Mouse (Mus musculus) neural tube, embryonic 12.5 days (tissue): Measurements from ENCODE around the gene Pccb. TPM values are rescaled to one million over a fixed set of nuclear protein-coding genes. Genes with fewer than 3 reads are reported as not detected.

ENCODE experiments used
- ATAC-seq: fragments of 200-750 bp; cut with Nextera tagmentation; 2 replicates; pipeline ENCODE4 v1.8.0; 2017; ENCODE audit warnings: low read depth, mild to moderate bottlenecking, moderate TSS enrichment, moderate library complexity; ENCODE audit not compliant: low FRiP score
- H3K27ac ChIP-seq: fragments of 300-500 bp; sonication (generic); 2 replicates; pipeline ENCODE4 v1.5.1; 2016
- H3K27me3 ChIP-seq: fragments of 300-500 bp; sonication (generic); replicated peaks from 2 replicates; pipeline ENCODE4 v1.6.1; 2016; ENCODE audit warnings: mild to moderate bottlenecking
- H3K36me3 ChIP-seq: fragments of 300-500 bp; sonication (generic); 2 replicates; pipeline ENCODE4 v1.6.1; 2016; ENCODE audit warnings: mild to moderate bottlenecking
- H3K4me1 ChIP-seq: fragments of 300-500 bp; sonication (generic); 2 replicates; pipeline ENCODE4 v1.6.1; 2016
- H3K4me2 ChIP-seq: fragments of 300-500 bp; sonication (generic); replicated peaks from 2 replicates; pipeline ENCODE4 v1.6.1; 2016; ENCODE audit warnings: mild to moderate bottlenecking
- H3K4me3 ChIP-seq: fragments of 300-500 bp; sonication (generic); 2 replicates; pipeline ENCODE4 v1.5.1; 2016
- H3K9ac ChIP-seq: fragments of 300-500 bp; sonication (generic); 2 replicates; pipeline ENCODE4 v1.6.1; 2016; ENCODE audit warnings: mild to moderate bottlenecking
- H3K9me3 ChIP-seq: fragments of 300-500 bp; sonication (generic); 2 replicates; pipeline ENCODE4 v1.6.1; 2016; ENCODE audit warnings: mild to moderate bottlenecking
- WGBS: fragments of 180-500 bp; shearing (Covaris S2); methylation state at CpG from one replicate; pipeline ENCODE4 v1.1.7; 2016; 5-methylcytosine and 5-hydroxymethylcytosine counted together
- polyA plus RNA-seq: library from polyadenylated mRNA; unstranded; fragments of >200 nt; fragmentation: Nextera tagmentation; extraction: Ambion mirVana; gene quantifications from 2 replicates; pipeline ENCODE4 v1.2.1, GENCODE M21; 2016

Gene Pccb
- polyA plus RNA-seq, 1 experiment from 2014 or later, result 17.0 TPM

DNA sequence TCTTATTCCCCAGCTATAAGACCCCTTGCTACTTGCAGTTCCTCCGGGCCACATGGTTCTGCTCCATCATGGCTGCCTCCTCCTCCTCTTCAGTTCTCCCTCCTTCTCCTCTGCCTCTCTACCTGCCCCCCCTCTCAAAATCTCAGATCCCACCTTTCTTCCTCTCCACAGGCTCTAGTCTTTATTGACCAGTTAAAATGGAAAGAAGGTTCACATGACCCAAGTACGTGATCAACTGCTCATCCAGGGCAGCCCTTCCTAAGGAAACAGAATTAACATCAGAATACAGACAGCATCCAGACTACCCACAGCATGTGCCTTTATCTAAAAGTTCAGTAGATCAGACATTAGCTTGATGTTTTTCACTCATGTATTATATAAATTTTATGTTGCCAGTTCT is 65.2 kb downstream of the Pccb start:
- 73% methylated on average over 2 of the region's 2 CpGs for WGBS

DNA sequence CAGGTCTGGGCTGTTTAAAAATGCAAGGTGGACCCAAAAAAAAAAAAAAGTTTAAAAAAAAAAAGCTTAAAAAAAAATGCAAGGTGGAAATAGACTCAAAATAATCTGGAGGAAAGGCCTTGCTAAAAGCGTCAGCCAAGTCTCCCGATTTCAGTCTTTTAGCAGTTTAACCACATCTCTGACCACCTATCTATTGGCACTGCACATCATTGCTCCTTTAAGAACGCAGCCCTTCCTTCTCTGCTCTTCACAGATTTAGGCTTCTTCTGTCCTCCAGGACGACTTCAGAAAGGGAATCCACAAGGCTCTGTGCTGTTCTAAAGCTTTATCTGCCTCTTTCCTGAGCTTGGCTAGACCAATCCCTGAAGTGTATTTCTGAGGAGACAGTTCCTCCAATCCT is 70.6 kb downstream of the Pccb start:
- no peak overlapping the region for H3K9ac ChIP-seq
- ATAC-seq, result no peak
- H3K27ac ChIP-seq, result no peak overlapping the region
- no peak overlapping the region for H3K4me2 ChIP-seq
- 0 out of 2 replicates have a peak, but pooled peaks cover 6% of the 10 kb centered on the region for H3K4me1 ChIP-seq
- no peaks in the 10 kb centered on the region for H3K9me3 ChIP-seq
- H3K36me3 ChIP-seq, result peaks cover 6% of the 10 kb centered on the region; the same call in 1 of the 2 replicates
- 79% methylated on average over 4 of the region's 4 CpGs for WGBS
- H3K27me3 ChIP-seq, result no peaks in the 10 kb centered on the region
- no peak overlapping the region for H3K4me3 ChIP-seq

More for the DNA sequence above, 65.2 kb downstream of the Pccb start:
- Histone ChIP-seq H3K36me3 (no peaks in the 10 kb centered on the region), H3K27ac (no peak overlapping the region), H3K4me1 (no peaks in the 10 kb centered on the region), H3K9me3 (no peaks in the 10 kb centered on the region), H3K9ac (no peak overlapping the region), H3K27me3 (no peaks in the 10 kb centered on the region), H3K4me3 (no peak overlapping the region), H3K4me2 (no peak overlapping the region)
- ATAC-seq, result no peak

DNA sequence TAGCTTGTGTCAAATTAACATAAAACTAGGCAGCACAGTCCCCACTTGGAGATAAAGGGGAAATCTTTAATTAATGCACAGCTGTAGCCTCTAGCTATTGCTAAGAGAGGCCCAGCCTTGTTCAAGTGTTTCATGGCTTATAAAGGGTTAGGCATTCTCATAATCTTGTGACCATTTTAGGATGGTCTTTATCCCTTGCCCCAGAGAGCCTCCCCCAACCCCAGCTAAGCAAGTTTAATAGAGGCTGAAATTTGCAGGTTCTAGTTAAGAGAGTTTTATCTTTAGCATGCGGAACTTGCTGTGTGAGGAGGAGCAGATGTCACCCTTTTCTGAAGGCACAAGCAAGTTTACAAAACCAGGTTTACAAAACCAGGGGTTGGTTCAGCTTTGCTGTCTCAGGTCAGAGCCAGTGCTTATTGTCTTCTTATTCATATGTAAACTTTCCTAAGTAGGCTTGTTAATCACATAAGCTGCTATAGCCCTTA is 71.2 kb downstream of the Pccb start:
- Histone ChIP-seq H3K4me2 (no peak overlapping the region), H3K27ac (no peak overlapping the region), H3K9ac (no peak overlapping the region), H3K4me3 (no peak overlapping the region), H3K9me3 (no peaks in the 10 kb centered on the region), H3K36me3 (peaks cover 10% of the 10 kb centered on the region; the same call in 1 of the 2 replicates), H3K27me3 (no peaks in the 10 kb centered on the region), H3K4me1 (0 out of 2 replicates have a peak, but pooled peaks cover 6% of the 10 kb centered on the region)
- no peak for ATAC-seq
- 89% methylated on average over 1 of the region's 1 CpGs for WGBS

DNA sequence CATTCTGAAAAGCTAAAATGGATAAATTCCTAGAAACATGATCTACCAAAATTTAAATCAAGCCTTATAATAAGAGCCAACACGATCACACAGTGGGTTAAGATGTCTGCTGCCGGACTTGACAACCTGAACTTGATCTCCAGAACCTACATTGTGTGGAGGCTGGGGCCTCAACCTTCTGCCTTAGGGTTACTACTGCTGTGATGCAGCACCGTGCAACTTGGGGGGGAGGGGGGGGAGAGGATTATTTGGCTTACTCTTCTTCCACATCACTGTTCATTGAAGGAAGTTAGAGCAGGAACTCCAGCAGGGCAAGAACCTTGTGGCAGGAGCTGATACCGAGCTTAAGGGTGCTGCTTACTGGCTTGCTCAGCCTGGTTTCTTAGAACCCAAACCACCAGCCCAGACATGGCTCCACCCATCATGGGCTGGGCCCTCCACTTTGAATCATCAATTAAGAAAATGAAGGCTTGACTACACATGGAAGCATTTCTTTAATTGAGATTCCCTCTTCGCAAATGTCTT is 71.7 kb downstream of the Pccb start:
- WGBS, result 75% methylated on average over 5 of the region's 5 CpGs
- ATAC-seq, result no peak
- Histone ChIP-seq H3K27ac (no peak overlapping the region), H3K27me3 (no peaks in the 10 kb centered on the region), H3K4me1 (0 out of 2 replicates have a peak, but pooled peaks cover 6% of the 10 kb centered on the region), H3K36me3 (peaks cover 15% of the 10 kb centered on the region; the same call in 1 of the 2 replicates), H3K4me3 (no peak overlapping the region), H3K9me3 (no peaks in the 10 kb centered on the region), H3K4me2 (no peak overlapping the region), H3K9ac (no peak overlapping the region)

GRCm38 (mm10) chr9:100951481-100951880 is 83.2 kb downstream of the Pccb start:
- Histone ChIP-seq H3K36me3 (peaks cover 24% of the 10 kb centered on the region), H3K4me1 (no peaks in the 10 kb centered on the region), H3K4me3 (no peak overlapping the region), H3K27ac (no peak overlapping the region), H3K4me2 (no peak overlapping the region), H3K27me3 (no peaks in the 10 kb centered on the region), H3K9ac (no peak overlapping the region), H3K9me3 (no peaks in the 10 kb centered on the region)
- 75% methylated on average over 4 of the region's 4 CpGs for WGBS
- no peak for ATAC-seq

GRCm38 (mm10) chr9:100944677-100945365 is 89.9 kb downstream of the Pccb start:
- no peaks in the 10 kb centered on the region for H3K9me3 ChIP-seq
- H3K4me3 ChIP-seq, result no peak overlapping the region
- H3K36me3 ChIP-seq, result peaks cover 11% of the 10 kb centered on the region; the same call in 1 of the 2 replicates
- H3K4me1 ChIP-seq, result no peaks in the 10 kb centered on the region
- no peak overlapping the region for H3K27ac ChIP-seq
- no peaks in the 10 kb centered on the region for H3K27me3 ChIP-seq
- 95% methylated on average over 5 of the region's 5 CpGs for WGBS
- no peak overlapping the region for H3K4me2 ChIP-seq
- no peak overlapping the region for H3K9ac ChIP-seq
- ATAC-seq, result no peak

GRCm38 (mm10) chr9:100942042-100942441 is 92.7 kb downstream of the Pccb start:
- Histone ChIP-seq H3K4me3 (no peak overlapping the region), H3K36me3 (peaks cover 7% of the 10 kb centered on the region; the same call in 1 of the 2 replicates), H3K9ac (no peak overlapping the region), H3K4me2 (no peak overlapping the region), H3K4me1 (no peaks in the 10 kb centered on the region), H3K27ac (no peak overlapping the region), H3K27me3 (no peaks in the 10 kb centered on the region), H3K9me3 (no peaks in the 10 kb centered on the region)
- ATAC-seq, result no peak
- 50% methylated on average over 2 of the region's 2 CpGs for WGBS

Other genes with a start within 250 kb of the Pccb start
- gene Msl2, start 39.2 kb upstream of the Pccb start, polyA plus RNA-seq, result 7.6 and 8.8 TPM in 2 replicates
- 20.3 and 20.7 TPM in 2 replicates for gene Ppp2r3a, start 216.9 kb upstream of the Pccb start, polyA plus RNA-seq